Mouse (Mus musculus) neural tube, embryonic 12.5 days (tissue): ENCODE results near the gene Ndufa6. TPM values are rescaled to one million over a fixed set of nuclear protein-coding genes. Genes with fewer than 3 reads are reported as not detected.
"Not testable (repeated sequence)": the region's sequence is repeated elsewhere in the genome, so short reads cannot be mapped to it uniquely, and the experiment has no call there.

Source experiments
- ATAC-seq: fragments of 200-750 bp; cut with Nextera tagmentation; 2 replicates; pipeline ENCODE4 v1.8.0; 2017; ENCODE audit warnings: low read depth, mild to moderate bottlenecking, moderate TSS enrichment, moderate library complexity; ENCODE audit not compliant: low FRiP score
- H3K27ac ChIP-seq: fragments of 300-500 bp; sonication (generic); 2 replicates; pipeline ENCODE4 v1.5.1; 2016
- H3K27me3 ChIP-seq: fragments of 300-500 bp; sonication (generic); replicated peaks from 2 replicates; pipeline ENCODE4 v1.6.1; 2016; ENCODE audit warnings: mild to moderate bottlenecking
- H3K36me3 ChIP-seq: fragments of 300-500 bp; sonication (generic); 2 replicates; pipeline ENCODE4 v1.6.1; 2016; ENCODE audit warnings: mild to moderate bottlenecking
- H3K4me1 ChIP-seq: fragments of 300-500 bp; sonication (generic); 2 replicates; pipeline ENCODE4 v1.6.1; 2016
- H3K4me2 ChIP-seq: fragments of 300-500 bp; sonication (generic); replicated peaks from 2 replicates; pipeline ENCODE4 v1.6.1; 2016; ENCODE audit warnings: mild to moderate bottlenecking
- H3K4me3 ChIP-seq: fragments of 300-500 bp; sonication (generic); 2 replicates; pipeline ENCODE4 v1.5.1; 2016
- H3K9ac ChIP-seq: fragments of 300-500 bp; sonication (generic); 2 replicates; pipeline ENCODE4 v1.6.1; 2016; ENCODE audit warnings: mild to moderate bottlenecking
- H3K9me3 ChIP-seq: fragments of 300-500 bp; sonication (generic); 2 replicates; pipeline ENCODE4 v1.6.1; 2016; ENCODE audit warnings: mild to moderate bottlenecking
- WGBS: fragments of 180-500 bp; shearing (Covaris S2); methylation state at CpG from one replicate; pipeline ENCODE4 v1.1.7; 2016; 5-methylcytosine and 5-hydroxymethylcytosine counted together
- polyA plus RNA-seq: library from polyadenylated mRNA; unstranded; fragments of >200 nt; fragmentation: Nextera tagmentation; extraction: Ambion mirVana; gene quantifications from 2 replicates; pipeline ENCODE4 v1.2.1, GENCODE M21; 2016

The Ndufa6 gene
- polyA plus RNA-seq, 1 experiment from 2014 or later: 313 TPM

DNA sequence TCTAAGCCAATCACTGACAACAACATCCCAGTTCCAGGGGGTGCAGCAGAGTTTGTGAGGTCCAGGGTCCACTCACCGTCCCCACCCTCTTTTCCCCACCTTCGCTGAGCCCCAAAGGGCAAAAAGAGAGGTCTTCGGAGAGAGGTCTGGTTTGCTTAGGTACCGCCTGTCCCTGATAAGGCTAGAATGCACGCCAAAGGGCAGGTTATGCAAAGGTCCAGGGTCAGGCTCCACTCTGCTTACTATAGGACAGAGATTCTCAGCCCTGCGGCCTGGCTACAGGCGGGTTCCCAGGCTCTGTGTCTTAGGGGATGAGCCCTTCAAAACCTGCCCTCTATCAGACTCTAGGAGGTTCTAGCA lies 25.4 kb upstream of the Ndufa6 start:
- peak; percentile 48; the same call in 1 of the 2 replicates for ATAC-seq
- Histone ChIP-seq H3K9ac (no peak overlapping the region), H3K36me3 (no peaks in the 10 kb centered on the region), H3K4me1 (peaks cover 10% of the 10 kb centered on the region), H3K4me2 (peak overlapping the region; percentile 65), H3K9me3 (no peaks in the 10 kb centered on the region), H3K4me3 (peak overlapping the region; percentile 34), H3K27ac (no peak overlapping the region), H3K27me3 (no peaks in the 10 kb centered on the region)
- WGBS: 27% methylated on average over 7 of the region's 7 CpGs

DNA sequence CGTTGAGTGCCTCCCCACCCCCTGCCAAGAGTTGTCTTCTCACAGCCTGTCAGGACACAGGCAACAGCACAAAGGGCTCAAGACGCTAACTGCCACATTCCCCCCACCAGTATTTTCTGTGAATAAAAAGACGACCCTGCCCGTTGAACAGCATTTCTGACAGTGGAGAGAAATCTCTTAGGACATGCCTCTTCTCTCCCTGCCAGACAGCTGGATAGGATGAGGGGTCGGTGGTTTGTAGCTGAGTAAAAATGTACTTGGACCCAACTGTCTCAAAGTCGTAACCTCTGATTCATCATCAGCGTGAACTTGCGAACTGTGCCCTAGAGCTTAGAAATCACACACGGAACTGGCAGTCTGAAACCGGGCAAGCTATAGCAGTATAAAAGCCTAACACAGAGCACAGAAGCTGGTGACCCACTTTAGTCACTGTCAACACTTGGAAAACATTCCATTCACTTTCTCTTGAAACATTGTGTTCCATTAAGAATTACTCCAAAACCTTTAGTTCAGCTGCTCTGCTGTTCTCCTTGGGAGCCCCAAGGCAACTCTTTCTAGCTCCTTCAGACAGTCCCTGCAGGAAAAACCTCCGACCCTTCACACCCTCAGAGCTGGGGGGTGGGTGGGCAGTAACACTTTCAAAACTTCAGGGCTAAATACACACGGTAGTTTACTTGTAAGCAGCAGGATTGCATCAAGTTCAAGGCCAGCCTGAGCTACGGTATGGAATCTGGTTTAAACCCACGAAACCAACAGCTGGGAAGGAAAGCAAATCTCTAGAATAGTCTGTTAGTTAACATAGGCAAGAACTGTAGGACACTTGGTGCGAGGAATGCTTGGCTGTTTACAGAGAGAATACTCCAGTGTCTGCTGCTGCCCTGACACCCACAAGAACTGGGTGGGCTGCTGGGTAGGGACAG lies 24.4 kb upstream of the Ndufa6 start:
- Histone ChIP-seq H3K36me3 (no peaks in the 10 kb centered on the region), H3K27ac (no peak overlapping the region), H3K9me3 (no peaks in the 10 kb centered on the region), H3K9ac (no peak overlapping the region), H3K4me1 (peaks cover 10% of the 10 kb centered on the region), H3K27me3 (no peaks in the 10 kb centered on the region), H3K4me2 (no peak overlapping the region), H3K4me3 (no peak overlapping the region)
- WGBS: 47% methylated on average over 15 of the region's 15 CpGs
- no peak for ATAC-seq

DNA sequence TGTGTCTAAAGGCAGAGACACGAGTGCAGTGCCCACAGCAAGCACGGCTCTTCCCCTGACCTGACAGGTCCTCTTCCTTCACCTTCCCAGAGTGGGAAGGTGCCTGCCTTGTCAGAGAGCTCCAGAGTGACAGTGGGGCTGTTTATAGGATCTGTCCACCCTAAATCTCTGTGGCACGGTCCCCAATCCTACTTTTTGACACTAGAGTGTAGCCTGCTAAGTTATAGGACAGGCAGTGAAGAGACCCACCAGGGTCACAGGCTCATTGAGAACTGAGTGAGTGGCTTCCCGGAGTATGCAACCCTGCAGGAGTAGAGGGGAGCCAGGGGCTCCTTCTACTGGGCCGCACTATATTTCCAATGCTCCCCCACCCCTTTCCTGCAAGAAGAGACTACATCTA lies 23.6 kb upstream of the Ndufa6 start:
- 81% methylated on average over 5 of the region's 5 CpGs for WGBS
- H3K36me3 ChIP-seq: no peaks in the 10 kb centered on the region
- no peak for ATAC-seq
- H3K9me3 ChIP-seq: no peaks in the 10 kb centered on the region
- H3K27me3 ChIP-seq: no peaks in the 10 kb centered on the region
- H3K4me1 ChIP-seq: peaks cover 10% of the 10 kb centered on the region
- no peak overlapping the region for H3K27ac ChIP-seq
- no peak overlapping the region for H3K4me2 ChIP-seq
- no peak overlapping the region for H3K4me3 ChIP-seq
- H3K9ac ChIP-seq: no peak overlapping the region

DNA sequence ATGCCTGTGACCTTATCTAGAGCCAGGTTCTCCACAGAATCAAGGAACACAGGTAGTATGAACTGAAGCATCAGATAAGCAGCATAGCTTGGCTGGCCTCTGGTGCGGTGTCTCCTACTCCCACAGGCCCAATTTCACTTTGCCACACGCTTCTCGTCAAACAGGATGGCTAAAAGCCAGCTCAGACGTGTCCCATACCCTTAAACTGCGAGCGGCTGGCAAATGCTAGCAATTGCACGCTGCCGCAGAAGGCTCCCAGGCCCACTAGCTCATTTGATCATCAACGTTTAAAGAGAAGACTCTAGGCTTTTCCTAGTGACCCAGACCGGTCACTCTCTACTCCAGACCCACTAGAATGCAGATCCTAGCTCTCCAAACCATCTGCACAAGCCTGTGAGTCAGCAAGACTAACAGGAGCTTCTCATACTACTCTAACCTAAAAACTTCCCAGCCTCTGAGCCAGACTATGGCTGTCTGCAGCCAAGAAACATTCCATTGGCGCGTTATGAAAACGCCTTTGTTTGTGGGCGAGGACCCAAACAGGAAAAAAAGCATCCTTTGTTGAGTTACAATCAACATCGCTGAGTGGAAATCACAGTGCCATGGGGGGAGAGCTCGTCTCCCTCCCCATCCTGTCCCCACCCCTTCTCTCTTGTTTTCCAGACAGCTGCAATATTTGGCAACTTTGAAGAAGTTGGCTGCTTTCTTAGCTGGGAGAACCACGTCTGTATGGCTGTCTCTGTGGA lies 22.4 kb upstream of the Ndufa6 start:
- no peak overlapping the region for H3K27ac ChIP-seq
- 69% methylated on average over 17 of the region's 17 CpGs for WGBS
- ATAC-seq: no peak
- H3K9ac ChIP-seq: no peak overlapping the region
- peaks cover 10% of the 10 kb centered on the region for H3K4me1 ChIP-seq
- no peaks in the 10 kb centered on the region for H3K9me3 ChIP-seq
- H3K4me2 ChIP-seq: no peak overlapping the region
- no peaks in the 10 kb centered on the region for H3K27me3 ChIP-seq
- no peaks in the 10 kb centered on the region for H3K36me3 ChIP-seq
- no peak overlapping the region for H3K4me3 ChIP-seq

DNA sequence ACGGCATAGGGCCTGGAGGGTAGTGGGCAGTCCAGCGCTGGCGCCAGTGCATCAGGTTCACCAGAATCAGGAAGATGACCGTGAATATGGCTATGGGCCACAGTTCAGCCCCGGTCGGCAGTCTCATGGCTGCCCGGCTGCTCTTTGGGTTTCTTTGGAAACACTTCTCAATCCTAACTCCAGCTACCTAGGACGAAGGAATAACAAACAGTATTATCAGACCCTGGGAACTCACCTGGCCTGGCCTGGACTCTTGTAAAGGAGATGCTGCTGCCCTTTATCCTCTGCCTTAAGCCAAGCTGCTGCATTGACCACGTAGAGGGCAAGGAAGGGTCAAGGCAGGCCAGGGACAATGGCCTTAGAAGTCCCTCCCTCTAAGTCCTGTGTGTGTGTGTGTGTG lies 21.7 kb upstream of the Ndufa6 start:
- Histone ChIP-seq H3K4me2 (no peak overlapping the region), H3K27me3 (no peaks in the 10 kb centered on the region), H3K4me3 (no peak overlapping the region), H3K36me3 (no peaks in the 10 kb centered on the region), H3K9ac (no peak overlapping the region), H3K27ac (no peak overlapping the region), H3K4me1 (peaks cover 7% of the 10 kb centered on the region), H3K9me3 (no peaks in the 10 kb centered on the region)
- 86% methylated on average over 9 of the region's 9 CpGs for WGBS
- no peak for ATAC-seq

DNA sequence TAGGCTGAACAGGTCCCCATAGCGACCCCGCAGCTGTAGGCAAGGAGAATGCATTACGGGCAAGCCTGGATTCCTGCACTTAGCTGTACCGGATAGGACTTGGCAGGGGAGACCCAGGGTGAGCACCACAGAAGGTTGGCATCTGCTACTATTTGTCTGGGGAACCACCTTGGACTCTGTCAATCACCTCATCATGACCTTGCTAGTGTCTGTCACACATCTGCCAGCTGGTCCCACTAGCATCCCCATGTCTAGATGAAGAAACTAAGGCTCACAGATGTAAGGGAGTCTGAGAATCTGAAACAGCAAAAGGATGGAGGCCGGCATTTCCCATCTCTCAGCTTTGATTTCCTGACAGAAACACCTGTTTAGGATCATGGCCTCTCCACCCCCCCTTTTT lies 20.3 kb upstream of the Ndufa6 start:
- H3K9me3 ChIP-seq: no peaks in the 10 kb centered on the region
- no peak overlapping the region for H3K4me2 ChIP-seq
- H3K4me1 ChIP-seq: no peaks in the 10 kb centered on the region
- H3K27ac ChIP-seq: no peak overlapping the region
- no peaks in the 10 kb centered on the region for H3K27me3 ChIP-seq
- no peak overlapping the region for H3K9ac ChIP-seq
- no peak for ATAC-seq
- H3K36me3 ChIP-seq: no peaks in the 10 kb centered on the region
- no peak overlapping the region for H3K4me3 ChIP-seq
- 74% methylated on average over 5 of the region's 5 CpGs for WGBS

DNA sequence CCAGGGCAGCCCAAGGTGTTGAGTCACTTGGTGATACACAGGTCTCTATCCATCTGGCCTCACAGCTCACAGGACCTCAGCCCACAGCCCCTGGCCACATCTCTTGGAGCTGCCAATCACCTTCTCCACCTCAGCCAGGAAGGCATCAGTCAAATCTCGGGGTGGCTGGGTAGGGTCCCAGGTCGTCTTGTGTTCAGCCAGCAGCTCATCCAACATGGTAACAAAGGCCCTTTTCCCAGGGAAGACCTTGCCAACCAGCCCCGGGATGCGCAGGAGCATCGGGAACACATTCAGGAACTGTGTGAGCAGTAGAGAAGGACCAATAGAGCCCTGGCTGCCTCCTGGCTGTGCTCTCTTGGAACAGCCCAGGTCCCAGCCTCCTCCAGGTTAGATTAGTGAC lies 18.9 kb upstream of the Ndufa6 start:
- Histone ChIP-seq H3K36me3 (no peaks in the 10 kb centered on the region), H3K27me3 (no peaks in the 10 kb centered on the region), H3K9ac (no peak overlapping the region), H3K4me2 (no peak overlapping the region), H3K4me3 (no peak overlapping the region), H3K27ac (no peak overlapping the region), H3K4me1 (no peaks in the 10 kb centered on the region), H3K9me3 (no peaks in the 10 kb centered on the region)
- no peak for ATAC-seq
- 86% methylated on average over 5 of the region's 5 CpGs for WGBS

DNA sequence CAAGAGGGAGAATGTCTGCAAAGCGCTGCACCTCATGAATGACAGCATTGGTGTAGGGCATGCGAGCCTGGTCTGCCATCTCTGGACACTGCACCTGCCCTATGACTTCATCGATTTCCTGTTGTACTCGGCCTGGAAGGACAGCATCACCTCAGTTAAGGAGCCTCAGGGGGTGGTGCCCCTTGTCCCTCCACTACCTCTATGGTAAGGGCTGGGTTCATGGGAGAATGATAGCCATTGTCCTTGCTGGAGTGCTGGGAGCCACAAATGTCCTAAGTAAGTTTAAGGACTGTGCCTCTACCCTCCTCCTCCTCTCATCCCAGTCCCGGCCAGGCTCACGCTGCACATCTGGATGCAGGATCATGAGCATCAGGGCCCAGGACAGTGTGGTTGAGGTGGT lies 18.3 kb upstream of the Ndufa6 start:
- H3K9ac ChIP-seq: no peak overlapping the region
- H3K4me3 ChIP-seq: no peak overlapping the region
- no peaks in the 10 kb centered on the region for H3K36me3 ChIP-seq
- WGBS: 88% methylated on average over 6 of the region's 6 CpGs
- no peaks in the 10 kb centered on the region for H3K9me3 ChIP-seq
- H3K27ac ChIP-seq: no peak overlapping the region
- H3K4me2 ChIP-seq: no peak overlapping the region
- no peaks in the 10 kb centered on the region for H3K27me3 ChIP-seq
- H3K4me1 ChIP-seq: no peaks in the 10 kb centered on the region
- ATAC-seq: no peak

DNA sequence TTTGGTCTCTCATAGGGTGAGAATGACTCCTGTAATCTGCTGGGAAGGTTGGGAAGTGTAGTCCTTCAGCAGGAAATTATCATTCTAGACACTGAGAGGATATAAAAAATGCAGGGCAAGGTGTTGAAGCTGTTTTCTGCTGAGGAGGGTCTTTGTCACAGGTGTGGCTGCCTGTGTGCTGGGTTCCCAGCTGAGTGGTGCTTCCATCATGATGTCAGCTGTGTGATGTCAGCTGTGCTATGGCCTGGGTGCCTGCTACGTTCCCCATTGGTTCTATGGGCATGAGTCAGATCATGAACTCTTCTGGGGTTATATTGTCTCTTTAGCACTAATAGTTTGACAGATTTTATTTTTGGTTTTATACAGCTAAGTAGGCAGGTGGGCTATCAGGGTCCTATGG lies 14.7 kb upstream of the Ndufa6 start:
- Histone ChIP-seq H3K9ac (no peak overlapping the region), H3K27me3 (no peaks in the 10 kb centered on the region), H3K4me3 (no peak overlapping the region), H3K36me3 (no peaks in the 10 kb centered on the region), H3K9me3 (no peaks in the 10 kb centered on the region), H3K4me1 (no peaks in the 10 kb centered on the region), H3K27ac (no peak overlapping the region), H3K4me2 (no peak overlapping the region)
- WGBS: 78% methylated on average over 1 of the region's 1 CpGs
- ATAC-seq: no peak

DNA sequence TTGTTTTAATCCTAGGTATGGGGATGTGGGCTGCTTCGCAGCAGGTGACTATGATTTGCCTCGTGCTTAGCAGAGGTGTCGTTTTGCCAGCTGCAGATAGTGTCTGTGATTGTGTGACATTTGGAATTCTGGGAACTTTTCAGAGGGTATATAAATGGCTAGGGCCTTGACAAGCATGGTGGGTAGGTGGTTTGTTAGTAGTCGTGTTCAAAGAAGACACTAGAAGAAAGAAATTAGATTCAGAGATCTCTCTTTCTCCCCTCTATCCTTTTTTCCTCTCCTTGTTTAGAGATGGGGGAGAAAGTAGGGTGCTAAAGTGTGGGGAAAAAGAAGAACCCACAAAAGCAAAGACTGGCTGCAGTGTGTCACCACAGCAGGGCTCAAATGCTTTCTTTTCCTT lies 14.0 kb upstream of the Ndufa6 start:
- Histone ChIP-seq H3K4me1 (no peaks in the 10 kb centered on the region), H3K9ac (no peak overlapping the region), H3K27me3 (no peaks in the 10 kb centered on the region), H3K4me3 (no peak overlapping the region), H3K9me3 (no peaks in the 10 kb centered on the region), H3K27ac (no peak overlapping the region), H3K36me3 (no peaks in the 10 kb centered on the region), H3K4me2 (no peak overlapping the region)
- WGBS: 90% methylated on average over 4 of the region's 4 CpGs
- no peak for ATAC-seq

DNA sequence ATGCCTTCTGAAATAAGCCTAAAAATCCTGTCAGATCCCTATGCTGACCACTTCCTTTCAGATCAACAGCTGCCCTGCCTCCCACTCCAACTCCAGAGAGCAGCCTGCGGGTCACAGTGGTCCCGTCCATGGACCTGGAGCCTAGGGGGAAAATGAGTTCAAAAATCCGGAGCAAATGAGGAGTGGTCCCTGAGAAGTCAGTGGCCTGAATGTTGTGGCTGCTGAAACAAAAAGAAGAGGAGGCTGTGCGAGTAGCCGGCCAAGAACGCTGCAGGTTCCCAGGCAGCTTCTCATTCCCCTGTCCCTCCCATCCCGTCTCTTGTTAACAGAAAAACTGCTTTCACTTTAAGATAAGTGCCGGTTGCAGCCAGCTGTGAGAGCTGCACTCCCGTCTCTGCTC lies 10.4 kb upstream of the Ndufa6 start:
- not testable (repeated sequence) for H3K27ac ChIP-seq, H3K4me1 ChIP-seq, H3K36me3 ChIP-seq, H3K4me2 ChIP-seq, H3K9ac ChIP-seq, H3K27me3 ChIP-seq, ATAC-seq, H3K4me3 ChIP-seq, H3K9me3 ChIP-seq
- 26% methylated on average over 7 of the region's 9 CpGs for WGBS

DNA sequence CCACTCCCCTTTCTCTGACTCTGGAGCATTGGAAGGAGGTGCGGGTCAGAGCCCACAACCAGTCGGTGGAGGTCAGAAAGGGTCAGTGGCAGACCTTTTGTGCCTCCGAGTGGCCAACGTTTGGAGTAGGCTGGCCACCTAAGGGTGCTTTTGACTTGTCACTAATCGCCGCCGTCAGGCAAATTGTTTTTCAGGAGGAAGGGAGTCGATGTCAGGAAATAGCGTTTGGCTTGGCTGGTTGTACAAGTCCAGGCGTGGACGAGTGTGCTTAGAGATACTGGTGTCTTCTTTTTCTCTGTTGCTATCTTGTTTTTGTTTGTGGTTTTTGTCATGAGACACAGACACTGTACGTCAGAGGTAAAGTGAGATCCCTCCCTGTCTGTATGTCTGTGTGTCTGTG lies 9.7 kb upstream of the Ndufa6 start:
- not testable (repeated sequence) for H3K4me3 ChIP-seq, ATAC-seq, H3K9ac ChIP-seq, H3K27ac ChIP-seq, H3K36me3 ChIP-seq, H3K9me3 ChIP-seq, H3K27me3 ChIP-seq, H3K4me1 ChIP-seq, H3K4me2 ChIP-seq
- WGBS: 80% methylated on average over 8 of the region's 12 CpGs

DNA sequence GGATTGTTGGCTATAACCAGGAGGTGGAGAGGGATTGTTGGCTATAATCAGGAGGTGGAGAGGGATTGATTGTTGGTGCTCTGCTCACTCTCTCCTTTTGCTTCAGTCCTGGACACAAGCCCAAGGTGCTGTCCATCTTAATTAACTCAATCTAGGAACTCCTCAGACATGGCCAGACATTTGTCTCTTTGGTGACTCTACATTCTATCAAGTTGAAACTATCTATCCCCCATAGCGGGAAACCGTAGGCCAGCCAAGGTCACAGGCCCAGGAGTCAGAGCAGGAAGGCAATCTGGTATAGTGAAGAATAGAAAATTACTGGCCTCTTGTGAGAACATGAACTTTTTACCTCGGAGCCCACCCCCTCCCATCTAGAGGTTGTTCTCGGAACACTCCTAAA lies 8.1 kb upstream of the Ndufa6 start:
- no peak for ATAC-seq
- Histone ChIP-seq H3K36me3 (no peaks in the 10 kb centered on the region), H3K9ac (no peak overlapping the region), H3K4me3 (no peak overlapping the region), H3K9me3 (no peaks in the 10 kb centered on the region), H3K27ac (no peak overlapping the region), H3K4me2 (no peak overlapping the region), H3K4me1 (no peaks in the 10 kb centered on the region), H3K27me3 (no peaks in the 10 kb centered on the region)
- 88% methylated on average over 4 of the region's 4 CpGs for WGBS
